Mouse (Mus musculus) forebrain, embryonic 14.5 days (tissue): Measurements from ENCODE around the gene Prkcq. TPM values are rescaled to one million over a fixed set of nuclear protein-coding genes. Genes with fewer than 3 reads are reported as not detected.

Experiments
- ATAC-seq: fragments of 200-750 bp; cut with Nextera tagmentation; 2 replicates; pipeline ENCODE4 v1.8.0; 2017; ENCODE audit warnings: mild to moderate bottlenecking, moderate library complexity
- DNase-seq: peaks from one replicate; pipeline ENCODE4 v3.0.0-alpha.2; 2015; ENCODE audit warnings: low spot score
- H3K27ac ChIP-seq: fragments of 300-500 bp; sonication (generic); 2 replicates; pipeline ENCODE4 v1.5.1; 2014; ENCODE audit warnings: low read depth, mild to moderate bottlenecking, control low read depth, low read length, moderate library complexity
- H3K27me3 ChIP-seq: fragments of 300-500 bp; sonication (generic); replicated peaks from 2 replicates; pipeline ENCODE4 v1.6.1; 2014; ENCODE audit warnings: low read length, control low read depth, mixed read lengths; ENCODE audit not compliant: control insufficient read depth, insufficient read depth
- H3K36me3 ChIP-seq: fragments of 300-500 bp; sonication (generic); 2 replicates; pipeline ENCODE4 v1.6.1; 2014; ENCODE audit warnings: low read length, control low read depth; ENCODE audit not compliant: control insufficient read depth, insufficient read depth
- H3K4me1 ChIP-seq: fragments of 300-500 bp; sonication (generic); 2 replicates; pipeline ENCODE4 v1.6.1; 2014; ENCODE audit warnings: antibody characterized with exemption, low read length, control low read depth; ENCODE audit not compliant: control insufficient read depth, insufficient read depth
- H3K4me2 ChIP-seq: fragments of 300-500 bp; sonication (generic); 2 replicates; pipeline ENCODE4 v1.6.1; 2014; ENCODE audit warnings: mild to moderate bottlenecking, control low read depth, low read length
- H3K4me3 ChIP-seq: fragments of 300-500 bp; sonication (generic); 2 replicates; pipeline ENCODE4 v1.5.1; 2014; ENCODE audit warnings: low read depth, low read length, control low read depth
- H3K9ac ChIP-seq: fragments of 300-500 bp; sonication (generic); 2 replicates; pipeline ENCODE4 v1.6.1; 2014; ENCODE audit warnings: mild to moderate bottlenecking, low read length, control low read depth, moderate library complexity
- H3K9me3 ChIP-seq: fragments of 300-500 bp; sonication (generic); replicated peaks from 2 replicates; pipeline ENCODE4 v1.6.1; 2016; ENCODE audit warnings: low read length, control low read depth, mixed read lengths; ENCODE audit not compliant: control insufficient read depth
- WGBS: fragments of 180-500 bp; shearing (Covaris S2); extraction: QIAGEN DNeasy Blood & Tissue Kit; methylation state at CpG from one replicate; pipeline ENCODE4 v1.1.7; 2014; 5-methylcytosine and 5-hydroxymethylcytosine counted together
- polyA plus RNA-seq: library from polyadenylated mRNA; unstranded; fragments of >200 nt; fragmentation: Nextera tagmentation; extraction: Ambion mirVana; gene quantifications from 2 replicates; pipeline ENCODE4 v1.2.1, GENCODE M21; 2014

The Prkcq gene
- polyA plus RNA-seq, 1 experiment from 2014 or later, result 3.0 TPM

- 47% methylated on average over 7 of the region's 7 CpGs for WGBS
- H3K27me3 ChIP-seq, result no peaks in the 10 kb centered on the region
Measured at GRCm38 (mm10) chr2:11278965-11279364, 107.1 kb downstream of the Prkcq start.

GRCm38 (mm10) chr2:11280247-11280646 is 108.3 kb downstream of the Prkcq start:
- Histone ChIP-seq H3K4me1 (no peaks in the 10 kb centered on the region), H3K27ac (no peak overlapping the region), H3K36me3 (no peaks in the 10 kb centered on the region), H3K9ac (no peak overlapping the region), H3K4me2 (no peak overlapping the region), H3K27me3 (no peaks in the 10 kb centered on the region), H3K9me3 (no peaks in the 10 kb centered on the region), H3K4me3 (no peak overlapping the region)
- WGBS, result 87% methylated on average over 2 of the region's 2 CpGs
- ATAC-seq, result no peak
- no peak for DNase-seq

More at GRCm38 (mm10) chr2:11278965-11279364, 107.1 kb downstream of the Prkcq start:
- Histone ChIP-seq H3K9me3 (no peaks in the 10 kb centered on the region), H3K4me2 (no peak overlapping the region), H3K36me3 (no peaks in the 10 kb centered on the region), H3K4me1 (no peaks in the 10 kb centered on the region), H3K9ac (no peak overlapping the region), H3K27ac (no peak overlapping the region), H3K4me3 (no peak overlapping the region)
- no peak for DNase-seq
- no peak for ATAC-seq

GRCm38 (mm10) chr2:11287834-11288530 is 116.1 kb downstream of the Prkcq start:
- no peaks in the 10 kb centered on the region for H3K9me3 ChIP-seq
- H3K4me3 ChIP-seq, result no peak overlapping the region
- H3K4me1 ChIP-seq, result no peaks in the 10 kb centered on the region
- ATAC-seq (peak; percentile 64), DNase-seq (no peak)
- no peaks in the 10 kb centered on the region for H3K36me3 ChIP-seq
- no peak overlapping the region for H3K27ac ChIP-seq
- WGBS, result 61% methylated on average over 18 of the region's 18 CpGs
- H3K4me2 ChIP-seq, result no peak overlapping the region
- H3K27me3 ChIP-seq, result no peaks in the 10 kb centered on the region
- H3K9ac ChIP-seq, result no peak overlapping the region

GRCm38 (mm10) chr2:11288531-11288846 is 116.6 kb downstream of the Prkcq start:
- Histone ChIP-seq H3K4me3 (no peak overlapping the region), H3K9ac (no peak overlapping the region), H3K9me3 (no peaks in the 10 kb centered on the region), H3K4me1 (no peaks in the 10 kb centered on the region), H3K27me3 (no peaks in the 10 kb centered on the region), H3K4me2 (no peak overlapping the region), H3K27ac (no peak overlapping the region), H3K36me3 (no peaks in the 10 kb centered on the region)
- DNase-seq (peak; percentile 85), ATAC-seq (peak; percentile 91)
- WGBS, result 3% methylated on average over 7 of the region's 7 CpGs

- 90% methylated on average over 6 of the region's 6 CpGs for WGBS
Measured at GRCm38 (mm10) chr2:11290931-11291330, 119.0 kb downstream of the Prkcq start.

GRCm38 (mm10) chr2:11291570-11292405 is 119.9 kb downstream of the Prkcq start:
- Histone ChIP-seq H3K4me3 (no peak overlapping the region), H3K4me2 (no peak overlapping the region), H3K9ac (no peak overlapping the region), H3K27me3 (no peaks in the 10 kb centered on the region), H3K9me3 (no peaks in the 10 kb centered on the region), H3K4me1 (no peaks in the 10 kb centered on the region), H3K36me3 (no peaks in the 10 kb centered on the region), H3K27ac (no peak overlapping the region)
- ATAC-seq, result no peak
- WGBS, result 37% methylated on average over 9 of the region's 9 CpGs
- peak; percentile 55 for DNase-seq

More at GRCm38 (mm10) chr2:11290931-11291330, 119.0 kb downstream of the Prkcq start:
- H3K36me3 ChIP-seq, result no peaks in the 10 kb centered on the region
- no peak overlapping the region for H3K9ac ChIP-seq
- H3K4me2 ChIP-seq, result no peak overlapping the region
- no peaks in the 10 kb centered on the region for H3K4me1 ChIP-seq
- ATAC-seq (no peak), DNase-seq (no peak)
- no peaks in the 10 kb centered on the region for H3K9me3 ChIP-seq
- H3K27me3 ChIP-seq, result no peaks in the 10 kb centered on the region
- H3K27ac ChIP-seq, result no peak overlapping the region
- H3K4me3 ChIP-seq, result no peak overlapping the region

- Histone ChIP-seq H3K4me2 (no peak overlapping the region), H3K27ac (no peak overlapping the region), H3K4me3 (no peak overlapping the region), H3K4me1 (no peaks in the 10 kb centered on the region), H3K9me3 (no peaks in the 10 kb centered on the region), H3K27me3 (no peaks in the 10 kb centered on the region), H3K36me3 (no peaks in the 10 kb centered on the region), H3K9ac (no peak overlapping the region)
- WGBS, result 87% methylated on average over 13 of the region's 13 CpGs
- DNase-seq (no peak), ATAC-seq (no peak)
Measured at GRCm38 (mm10) chr2:11293144-11293543, 121.2 kb downstream of the Prkcq start.

GRCm38 (mm10) chr2:11294643-11295191 is 122.8 kb downstream of the Prkcq start:
- Histone ChIP-seq H3K4me3 (no peak overlapping the region), H3K27ac (no peak overlapping the region), H3K9me3 (no peaks in the 10 kb centered on the region), H3K36me3 (no peaks in the 10 kb centered on the region), H3K4me1 (no peaks in the 10 kb centered on the region), H3K27me3 (no peaks in the 10 kb centered on the region), H3K9ac (no peak overlapping the region), H3K4me2 (no peak overlapping the region)
- ATAC-seq (no peak), DNase-seq (no peak)
- 86% methylated on average over 5 of the region's 5 CpGs for WGBS

GRCm38 (mm10) chr2:11298811-11299210 is 126.9 kb downstream of the Prkcq start:
- no peak overlapping the region for H3K27ac ChIP-seq
- no peaks in the 10 kb centered on the region for H3K27me3 ChIP-seq
- no peaks in the 10 kb centered on the region for H3K9me3 ChIP-seq
- no peak for ATAC-seq
- H3K4me2 ChIP-seq, result no peak overlapping the region
- 94% methylated on average over 7 of the region's 7 CpGs for WGBS
- no peaks in the 10 kb centered on the region for H3K4me1 ChIP-seq
- DNase-seq, result no peak
- no peak overlapping the region for H3K9ac ChIP-seq
- H3K4me3 ChIP-seq, result no peak overlapping the region
- H3K36me3 ChIP-seq, result no peaks in the 10 kb centered on the region
